Mouse (Mus musculus) neural tube, embryonic 13.5 days (tissue): Measurements from ENCODE around the gene Pafah1b2. TPM values are rescaled to one million over a fixed set of nuclear protein-coding genes. Genes with fewer than 3 reads are reported as not detected.

Source experiments
- ATAC-seq: fragments of 200-750 bp; cut with Nextera tagmentation; 2 replicates; pipeline ENCODE4 v1.8.0; 2017; ENCODE audit warnings: low read depth, mild to moderate bottlenecking, moderate TSS enrichment, moderate library complexity
- H3K27ac ChIP-seq: fragments of 300-500 bp; sonication (generic); replicated peaks from 2 replicates; pipeline ENCODE4 v1.5.1; 2015; ENCODE audit warnings: moderate library complexity, mild to moderate bottlenecking, inconsistent platforms
- H3K27me3 ChIP-seq: fragments of 300-500 bp; sonication (generic); 2 replicates; pipeline ENCODE4 v1.6.1; 2015; ENCODE audit warnings: mild to moderate bottlenecking, inconsistent platforms
- H3K36me3 ChIP-seq: fragments of 300-500 bp; sonication (generic); 2 replicates; pipeline ENCODE4 v1.6.1; 2015; ENCODE audit warnings: mild to moderate bottlenecking, inconsistent platforms
- H3K4me1 ChIP-seq: fragments of 300-500 bp; sonication (generic); replicated peaks from 2 replicates; pipeline ENCODE4 v1.6.1; 2015; ENCODE audit warnings: inconsistent platforms
- H3K4me2 ChIP-seq: fragments of 300-500 bp; sonication (generic); 2 replicates; pipeline ENCODE4 v1.6.1; 2015; ENCODE audit warnings: inconsistent platforms, mild to moderate bottlenecking, moderate library complexity
- H3K4me3 ChIP-seq: fragments of 300-500 bp; sonication (generic); 2 replicates; pipeline ENCODE4 v1.5.1; 2015; ENCODE audit warnings: mild to moderate bottlenecking, inconsistent platforms
- H3K9ac ChIP-seq: fragments of 300-500 bp; sonication (generic); 2 replicates; pipeline ENCODE4 v1.6.1; 2015; ENCODE audit warnings: moderate library complexity, mild to moderate bottlenecking, inconsistent platforms
- H3K9me3 ChIP-seq: fragments of 300-500 bp; sonication (generic); 2 replicates; pipeline ENCODE4 v1.6.1; 2016; ENCODE audit warnings: inconsistent platforms
- WGBS: fragments of 180-500 bp; shearing (Covaris S2); methylation state at CpG from one replicate; pipeline ENCODE4 v1.1.7; 2015; 5-methylcytosine and 5-hydroxymethylcytosine counted together
- microRNA-seq: library from miRNA; unstranded; fragments of <30 nt; microRNA quantifications from one replicate; pipeline ENCODE4, GENCODE M21; 2016
- polyA plus RNA-seq: library from polyadenylated mRNA; unstranded; fragments of >200 nt; fragmentation: Nextera tagmentation; extraction: Ambion mirVana; gene quantifications from 2 replicates; pipeline ENCODE4 v1.2.1, GENCODE M21; 2015

Pafah1b2 gene
- polyA plus RNA-seq, 1 experiment from 2014 or later = 282 TPM

GRCm38 (mm10) chr9:45932571-45933415, 79.7 kb downstream of the Pafah1b2 start:
- Histone ChIP-seq H3K4me3 (no peak overlapping the region), H3K4me2 (no peak overlapping the region)
- WGBS = 82% methylated on average over 11 of the region's 11 CpGs

GRCm38 (mm10) chr9:45931958-45932357, 80.5 kb downstream of the Pafah1b2 start:
- H3K27ac ChIP-seq = no peak overlapping the region
- 0 out of 2 replicates have a peak, but pooled peaks cover 3% of the 10 kb centered on the region for H3K27me3 ChIP-seq
- 65% methylated on average over 1 of the region's 1 CpGs for WGBS
- no peaks in the 10 kb centered on the region for H3K9me3 ChIP-seq
- ATAC-seq = no peak
- no peak overlapping the region for H3K4me2 ChIP-seq
- peaks cover 52% of the 10 kb centered on the region for H3K36me3 ChIP-seq
- peaks cover 5% of the 10 kb centered on the region for H3K4me1 ChIP-seq
- no peak overlapping the region for H3K9ac ChIP-seq
- H3K4me3 ChIP-seq = no peak overlapping the region

More at GRCm38 (mm10) chr9:45932571-45933415, 79.7 kb downstream of the Pafah1b2 start:
- Histone ChIP-seq H3K9ac (no peak overlapping the region), H3K4me1 (peaks cover 5% of the 10 kb centered on the region), H3K9me3 (no peaks in the 10 kb centered on the region), H3K27ac (no peak overlapping the region), H3K27me3 (0 out of 2 replicates have a peak, but pooled peaks cover 3% of the 10 kb centered on the region), H3K36me3 (peaks cover 44% of the 10 kb centered on the region)
- no peak for ATAC-seq

DNA sequence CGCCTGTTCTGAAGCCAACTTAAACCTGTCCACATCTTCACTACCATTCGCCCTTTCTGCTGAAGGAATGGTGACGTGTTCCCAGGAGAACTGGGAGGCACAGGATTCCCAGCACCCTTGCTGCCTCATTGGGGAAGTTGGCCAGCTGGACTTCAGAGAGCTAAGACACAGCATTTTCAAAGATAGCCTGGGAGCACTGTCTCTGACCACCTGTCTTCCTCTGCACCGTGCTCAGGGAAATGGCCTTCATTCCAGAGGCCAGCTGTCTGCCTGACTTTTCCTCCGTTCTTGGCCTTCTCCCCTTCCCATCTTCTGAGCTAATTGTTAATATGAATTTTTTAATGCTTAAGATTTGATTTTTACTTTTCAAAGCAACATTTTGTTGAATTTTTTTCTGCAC, 83.2 kb downstream of the Pafah1b2 start:
- H3K4me2 ChIP-seq = no peak overlapping the region
- WGBS = 87% methylated on average over 5 of the region's 5 CpGs
- no peaks in the 10 kb centered on the region for H3K4me1 ChIP-seq
- H3K36me3 ChIP-seq = peaks cover 76% of the 10 kb centered on the region
- H3K4me3 ChIP-seq = no peak overlapping the region
- no peaks in the 10 kb centered on the region for H3K27me3 ChIP-seq
- no peak for ATAC-seq
- H3K9me3 ChIP-seq = no peaks in the 10 kb centered on the region
- H3K9ac ChIP-seq = no peak overlapping the region
- no peak overlapping the region for H3K27ac ChIP-seq

- ATAC-seq = no peak
- H3K36me3 ChIP-seq = peaks cover 94% of the 10 kb centered on the region
Observed at GRCm38 (mm10) chr9:45919895-45920294, 92.6 kb downstream of the Pafah1b2 start.

GRCm38 (mm10) chr9:45917041-45917934, 95.2 kb downstream of the Pafah1b2 start:
- WGBS = 72% methylated on average over 5 of the region's 5 CpGs
- Histone ChIP-seq H3K4me3 (no peak overlapping the region), H3K9ac (no peak overlapping the region), H3K9me3 (no peaks in the 10 kb centered on the region), H3K4me2 (no peak overlapping the region), H3K36me3 (peaks cover 96% of the 10 kb centered on the region), H3K27me3 (no peaks in the 10 kb centered on the region), H3K4me1 (peaks cover 16% of the 10 kb centered on the region), H3K27ac (peak overlapping the region; percentile 73)
- ATAC-seq = peak; percentile 89

More at GRCm38 (mm10) chr9:45919895-45920294, 92.6 kb downstream of the Pafah1b2 start:
- H3K27me3 ChIP-seq = no peaks in the 10 kb centered on the region
- H3K9ac ChIP-seq = no peak overlapping the region
- no peak overlapping the region for H3K4me3 ChIP-seq
- no peak overlapping the region for H3K4me2 ChIP-seq
- no peak overlapping the region for H3K27ac ChIP-seq
- 74% methylated on average over 1 of the region's 1 CpGs for WGBS
- H3K4me1 ChIP-seq = peaks cover 16% of the 10 kb centered on the region
- no peaks in the 10 kb centered on the region for H3K9me3 ChIP-seq

DNA sequence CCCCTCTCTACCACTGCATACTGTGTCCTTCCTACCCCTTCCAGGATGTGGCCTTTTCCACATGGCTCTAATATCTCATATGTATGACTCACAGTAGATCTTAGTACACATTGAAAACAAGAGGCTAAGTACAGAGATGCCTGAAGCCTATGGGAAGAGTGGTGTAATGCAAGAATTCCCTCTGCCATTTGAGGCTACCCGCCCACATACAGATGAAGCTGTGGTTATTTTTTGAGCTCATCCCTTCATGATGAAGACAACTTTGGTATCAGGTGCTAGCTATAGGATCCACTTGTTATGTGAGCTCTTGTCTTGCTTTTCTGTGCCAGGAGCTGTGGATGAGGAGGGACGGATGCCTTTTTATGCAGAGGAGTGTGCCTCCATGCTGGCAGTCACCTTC, 96.8 kb downstream of the Pafah1b2 start:
- H3K27ac ChIP-seq = no peak overlapping the region
- no peaks in the 10 kb centered on the region for H3K9me3 ChIP-seq
- no peak for ATAC-seq
- H3K27me3 ChIP-seq = no peaks in the 10 kb centered on the region
- H3K9ac ChIP-seq = no peak overlapping the region
- 89% methylated on average over 2 of the region's 2 CpGs for WGBS
- H3K4me3 ChIP-seq = no peak overlapping the region
- no peak overlapping the region for H3K4me2 ChIP-seq
- H3K4me1 ChIP-seq = peaks cover 16% of the 10 kb centered on the region
- H3K36me3 ChIP-seq = peaks cover 98% of the 10 kb centered on the region

Small RNA genes within 50 kb of the gene (microRNA-seq; reads per million reads assigned to microRNA genes)
- not detected for gene Mir7087

Other genes starting within 250 kb of the Pafah1b2 start
- 13.8 and 15.2 TPM in 2 replicates for gene Cep164, start 184.0 kb downstream of the Pafah1b2 start, polyA plus RNA-seq
- gene Bace1, start 174.1 kb downstream of the Pafah1b2 start, polyA plus RNA-seq = 44.9 and 49.2 TPM in 2 replicates
- gene Pcsk7, start 106.2 kb downstream of the Pafah1b2 start, polyA plus RNA-seq = 23.8 and 25.2 TPM in 2 replicates
- 82.3 and 96.2 TPM in 2 replicates for gene Rnf214, start 105.8 kb downstream of the Pafah1b2 start, polyA plus RNA-seq
- gene Tagln, start 76.6 kb downstream of the Pafah1b2 start, polyA plus RNA-seq = 9.8 and 10.8 TPM in 2 replicates
- 39.2 and 44.2 TPM in 2 replicates for gene Sidt2, start 57.4 kb downstream of the Pafah1b2 start, polyA plus RNA-seq
- gene Sik3, start 130 bp upstream of the Pafah1b2 start, polyA plus RNA-seq = 9.3 and 9.4 TPM in 2 replicates
- gene Apoa1, start 215.9 kb upstream of the Pafah1b2 start, polyA plus RNA-seq = 3.2 and 3.8 TPM in 2 replicates
- not detected in 2 replicates for gene Apoc3, start 222.9 kb upstream of the Pafah1b2 start, polyA plus RNA-seq
- gene Apoa4, start 228.0 kb upstream of the Pafah1b2 start, polyA plus RNA-seq = 0.14 TPM in 1 of 2 replicates, not detected in the other